ENCODE assay signal across 9 mouse cellular contexts in genomic region chr6:125367758-125368371, GRCm38 (mm10). TPM values are rescaled to one million over a fixed set of nuclear protein-coding genes. Genes with fewer than 3 reads are reported as not detected.
DNase-seq lines count a peak whose midpoint lies in the region; ATAC-seq and TF ChIP-seq lines count a peak whose summit lies in the region.
"Had no signal": no experiment of that assay in that cellular context is flagged by ENCODE, and none has a peak within 500 bp of the region (broad histone marks: within the 10 kb centered on the region; RNA-seq: fewer than 3 reads in every experiment).

No protein-coding gene starts in this region.

- H3K4me1 ChIP-seq in spleen, adult 2 months (ENCODE audit: control insufficient read depth, insufficient read depth, insufficient read length), result peaks cover 15% of the 10 kb centered on the region; the same call in 1 of the 2 replicates
- H3K4me1 ChIP-seq in midbrain, embryonic 15.5 days, result peaks cover 17% of the 10 kb centered on the region
- H3K4me1 ChIP-seq in hindbrain, embryonic 13.5 days (replicated peaks), result peaks cover 12% of the 10 kb centered on the region

- no peak for DNase-seq in spleen, adult 2 months (ENCODE audit: low read depth in 1 of 2, low spot score in 2 of 2)
- DNase-seq in spleen, postnatal 14 days (ENCODE audit: low spot score in 2 of 2), result no peak
- DNase-seq in forelimb bud, embryonic 11.5 days (ENCODE audit: low read depth, low spot score), result peak; percentile 58
- peak; percentile 62 for DNase-seq in lung, postnatal 25 days (ENCODE audit: low spot score)
- no peak for DNase-seq in cerebellum, postnatal 14 days
- DNase-seq in left cerebral cortex, adult 9 months (ENCODE audit: low spot score in 2 of 2), result no peak
- DNase-seq: adrenal gland, adult 2 months had no signal

- TF ChIP-seq CTCF in spleen, adult 2 months (IDR thresholded peaks at IDR 0.05; ENCODE audit: extremely low read depth, insufficient read depth, insufficient read length, insufficient replicate concordance), result no peak

- peak overlapping the region; percentile 47 for H3K27ac ChIP-seq in spleen, adult 2 months (ENCODE audit: insufficient read depth, low read length)
- no peak overlapping the region for H3K27ac ChIP-seq in midbrain, embryonic 15.5 days
- H3K27ac ChIP-seq in hindbrain, embryonic 13.5 days, result no peak overlapping the region

- no peaks in the 10 kb centered on the region for H3K36me3 ChIP-seq in spleen, adult 2 months (ENCODE audit: control insufficient read depth, insufficient read depth, low read length)
- no peaks in the 10 kb centered on the region for H3K36me3 ChIP-seq in midbrain, embryonic 15.5 days (replicated peaks)
- H3K36me3 ChIP-seq in hindbrain, embryonic 13.5 days, result no peaks in the 10 kb centered on the region

- no peak overlapping the region for H3K4me3 ChIP-seq in spleen, adult 2 months (ENCODE audit: extremely low read depth, insufficient read depth, insufficient read length)
- H3K4me3 ChIP-seq in midbrain, embryonic 15.5 days, result no peak overlapping the region
- no peak overlapping the region for H3K4me3 ChIP-seq in hindbrain, embryonic 13.5 days

- H3K9ac ChIP-seq in midbrain, embryonic 15.5 days, result no peak overlapping the region
- H3K9ac ChIP-seq in hindbrain, embryonic 13.5 days, result no peak overlapping the region

- ATAC-seq in midbrain, embryonic 15.5 days (replicated peaks), result no peak
- no peak for ATAC-seq in hindbrain, embryonic 13.5 days (ENCODE audit: low FRiP score)

- H3K9me3 ChIP-seq in midbrain, embryonic 15.5 days, result no peaks in the 10 kb centered on the region
- H3K9me3 ChIP-seq in hindbrain, embryonic 13.5 days, result no peaks in the 10 kb centered on the region

- 4% methylated on average over 4 of the region's 4 CpGs for WGBS in spleen, adult 2 months
- 57% methylated on average over 4 of the region's 4 CpGs for WGBS in midbrain, embryonic 15.5 days
- WGBS in hindbrain, embryonic 13.5 days, result 47% methylated on average over 4 of the region's 4 CpGs

- no peaks in the 10 kb centered on the region; the same call in 1 of the 2 replicates for H3K27me3 ChIP-seq in spleen, adult 2 months (ENCODE audit: control insufficient read depth, insufficient read depth, low read length)
- H3K27me3 ChIP-seq in midbrain, embryonic 15.5 days (replicated peaks), result peaks cover 21% of the 10 kb centered on the region
- H3K27me3 ChIP-seq in hindbrain, embryonic 13.5 days, result peaks cover 38% of the 10 kb centered on the region

- H3K4me2 ChIP-seq in midbrain, embryonic 15.5 days, result no peak overlapping the region
- no peak overlapping the region for H3K4me2 ChIP-seq in hindbrain, embryonic 13.5 days

- TF ChIP-seq POLR2A in spleen, adult 2 months (IDR thresholded peaks at IDR 0.05; ENCODE audit: low read depth, low read length), result no peak

RNA-seq across cellular contexts. Expression of gene Plekhg6, which starts 12.7 kb away (rescaled TPM):
- polyA plus RNA-seq in spleen, adult 2 months (2012; rRNA removed), result not detected in 2 replicates
- polyA plus RNA-seq in midbrain, embryonic 15.5 days (2015; fragmentation: Nextera tagmentation; extraction: Ambion mirVana), result 0.23 and 0.32 TPM in 2 replicates
- polyA plus RNA-seq in hindbrain, embryonic 13.5 days (2015; fragmentation: Nextera tagmentation; extraction: Ambion mirVana), result 0.12 TPM in 2 replicates

RNA-seq across cellular contexts. Expression of gene Tnfrsf1a, which starts 18.7 kb away (rescaled TPM):
- 51.3 and 63.7 TPM in 2 replicates for polyA plus RNA-seq in spleen, adult 2 months (2012; rRNA removed)
- 11.6 and 14.6 TPM in 2 replicates for polyA plus RNA-seq in midbrain, embryonic 15.5 days (2015; fragmentation: Nextera tagmentation; extraction: Ambion mirVana)
- polyA plus RNA-seq in hindbrain, embryonic 13.5 days (2015; fragmentation: Nextera tagmentation; extraction: Ambion mirVana), result 15.1 and 15.7 TPM in 2 replicates

RNA-seq across cellular contexts. Expression of gene Scnn1a, which starts 47.4 kb away (rescaled TPM):
- 1.5 and 2.1 TPM in 2 replicates for polyA plus RNA-seq in spleen, adult 2 months (2012; rRNA removed)
- 0.70 and 0.72 TPM in 2 replicates for polyA plus RNA-seq in midbrain, embryonic 15.5 days (2015; fragmentation: Nextera tagmentation; extraction: Ambion mirVana)
- 0.29 and 0.31 TPM in 2 replicates for polyA plus RNA-seq in hindbrain, embryonic 13.5 days (2015; fragmentation: Nextera tagmentation; extraction: Ambion mirVana)

RNA-seq across cellular contexts. Expression of gene Ltbr, which starts 54.2 kb away (rescaled TPM):
- 22.8 and 24.5 TPM in 2 replicates for polyA plus RNA-seq in spleen, adult 2 months (2012; rRNA removed)
- 14.2 and 16.4 TPM in 2 replicates for polyA plus RNA-seq in midbrain, embryonic 15.5 days (2015; fragmentation: Nextera tagmentation; extraction: Ambion mirVana)
- 13.5 and 15.2 TPM in 2 replicates for polyA plus RNA-seq in hindbrain, embryonic 13.5 days (2015; fragmentation: Nextera tagmentation; extraction: Ambion mirVana)

Comparison
In these comparisons a context has a peak if more than half of its experiments do, and no peak if none do; other contexts are left out.
1. DNase-seq: peak in forelimb bud, embryonic 11.5 days (single experiment) and lung, postnatal 25 days (single experiment); none in spleen, adult 2 months (0 of 2), spleen, postnatal 14 days (0 of 2), cerebellum, postnatal 14 days (0 of 2) and left cerebral cortex, adult 9 months (0 of 2).